Mouse (Mus musculus) spleen, adult 2 months (tissue): ENCODE data around the gene Map2k3.

Source experiments
- CTCF ChIP-seq: fragments of 200-500 bp; IDR thresholded peaks from 2 replicates; pipeline ENCODE4 v1.5.1; 2011; ENCODE audit warnings: mild to moderate bottlenecking, inconsistent platforms; ENCODE audit not compliant: insufficient read depth, insufficient read length, insufficient replicate concordance; ENCODE audit errors: extremely low read depth
- POLR2A ChIP-seq: fragments of 200-500 bp; IDR thresholded peaks from 2 replicates; pipeline ENCODE4 v1.6.1; 2011; ENCODE audit warnings: low read depth, low read length, inconsistent platforms

- no peak for TF ChIP-seq CTCF
- TF ChIP-seq POLR2A = no peak
Measured at GRCm38 (mm10) chr11:60940501-60940900, 8.7 kb downstream of the Map2k3 start.
